Mouse (Mus musculus) embryonic facial prominence, embryonic 10.5 days (tissue): ENCODE measurements around the gene Akap13. TPM values are rescaled to one million over a fixed set of nuclear protein-coding genes. Genes with fewer than 3 reads are reported as not detected.
A peak's percentile ranks its signal among the peaks of the same experiment; 100 is the strongest.
"Not testable (repeated sequence)": the region's sequence is repeated elsewhere in the genome, so short reads cannot be mapped to it uniquely, and the experiment has no call there.

ENCODE experiments used
- DNase-seq: peaks from one replicate; pipeline ENCODE4 v3.0.0-alpha.2; 2017; ENCODE audit warnings: low spot score
- H3K27ac ChIP-seq: fragments of 300-500 bp; sonication (generic); replicated peaks from 2 replicates; pipeline ENCODE4 v1.5.1; 2016; ENCODE audit warnings: mild to moderate bottlenecking
- H3K27me3 ChIP-seq: fragments of 300-500 bp; sonication (generic); replicated peaks from 2 replicates; pipeline ENCODE4 v1.6.1; 2016; ENCODE audit warnings: low read depth, mild to moderate bottlenecking; ENCODE audit not compliant: poor library complexity, severe bottlenecking
- H3K36me3 ChIP-seq: fragments of 300-500 bp; sonication (generic); replicated peaks from 2 replicates; pipeline ENCODE4 v1.6.1; 2016; ENCODE audit warnings: mild to moderate bottlenecking, moderate library complexity
- H3K4me1 ChIP-seq: fragments of 300-500 bp; sonication (generic); 2 replicates; pipeline ENCODE4 v1.6.1; 2016
- H3K4me3 ChIP-seq: fragments of 300-500 bp; sonication (generic); 2 replicates; pipeline ENCODE4 v1.5.1; 2016; ENCODE audit warnings: mild to moderate bottlenecking, moderate library complexity
- H3K9me3 ChIP-seq: fragments of 300-500 bp; sonication (generic); 2 replicates; pipeline ENCODE4 v1.6.1; 2016; ENCODE audit warnings: mild to moderate bottlenecking
- WGBS: fragments of 180-500 bp; shearing (Covaris S2); methylation state at CpG from one replicate; pipeline ENCODE4 v1.1.7; 2016; 5-methylcytosine and 5-hydroxymethylcytosine counted together
- polyA plus RNA-seq: library from polyadenylated mRNA; unstranded; fragments of >200 nt; fragmentation: Nextera tagmentation; extraction: Ambion mirVana; gene quantifications from 2 replicates; pipeline ENCODE4 v1.2.1, GENCODE M21; 2016

Akap13 gene
- polyA plus RNA-seq, 1 experiment from 2014 or later: 37.6 TPM

- H3K4me1 ChIP-seq: peaks cover 12% of the 10 kb centered on the region
- not testable (repeated sequence) for H3K36me3 ChIP-seq, H3K4me3 ChIP-seq, H3K27me3 ChIP-seq, H3K27ac ChIP-seq, H3K9me3 ChIP-seq, DNase-seq
- 80% methylated on average over 5 of the region's 7 CpGs for WGBS
Measured at GRCm38 (mm10) chr7:75788069-75788800, 332.9 kb downstream of the Akap13 start.

GRCm38 (mm10) chr7:75788801-75789135, 333.4 kb downstream of the Akap13 start:
- 86% methylated on average over 3 of the region's 3 CpGs for WGBS
- not testable (repeated sequence) for H3K9me3 ChIP-seq, H3K27me3 ChIP-seq, H3K4me3 ChIP-seq, DNase-seq, H3K36me3 ChIP-seq, H3K27ac ChIP-seq
- H3K4me1 ChIP-seq: peaks cover 14% of the 10 kb centered on the region

GRCm38 (mm10) chr7:75789746-75790145, 334.4 kb downstream of the Akap13 start:
- Histone ChIP-seq H3K36me3 (no peaks in the 10 kb centered on the region), H3K9me3 (no peaks in the 10 kb centered on the region), H3K27me3 (no peaks in the 10 kb centered on the region), H3K27ac (no peak overlapping the region), H3K4me3 (no peak overlapping the region), H3K4me1 (peaks cover 20% of the 10 kb centered on the region)
- WGBS: 94% methylated on average over 6 of the region's 6 CpGs
- DNase-seq: no peak

GRCm38 (mm10) chr7:75791092-75791837, 335.9 kb downstream of the Akap13 start:
- peaks cover 22% of the 10 kb centered on the region for H3K4me1 ChIP-seq
- H3K27ac ChIP-seq, DNase-seq, H3K27me3 ChIP-seq, H3K36me3 ChIP-seq, H3K9me3 ChIP-seq, H3K4me3 ChIP-seq: not testable (repeated sequence)
- 85% methylated on average over 13 of the region's 13 CpGs for WGBS

GRCm38 (mm10) chr7:75793091-75793490, 337.8 kb downstream of the Akap13 start:
- no peaks in the 10 kb centered on the region for H3K9me3 ChIP-seq
- no peak overlapping the region for H3K27ac ChIP-seq
- WGBS: 52% methylated on average over 2 of the region's 2 CpGs

GRCm38 (mm10) chr7:75793654-75794335, 338.5 kb downstream of the Akap13 start:
- H3K27ac ChIP-seq: no peak overlapping the region
- H3K4me1 ChIP-seq: peaks cover 22% of the 10 kb centered on the region
- WGBS: 60% methylated on average over 3 of the region's 3 CpGs
- no peak for DNase-seq
- H3K27me3 ChIP-seq: no peaks in the 10 kb centered on the region
- no peak overlapping the region for H3K4me3 ChIP-seq
- H3K9me3 ChIP-seq: no peaks in the 10 kb centered on the region
- H3K36me3 ChIP-seq: no peaks in the 10 kb centered on the region

More at GRCm38 (mm10) chr7:75793091-75793490, 337.8 kb downstream of the Akap13 start:
- H3K4me1 ChIP-seq: peaks cover 22% of the 10 kb centered on the region
- H3K4me3 ChIP-seq: no peak overlapping the region
- DNase-seq: no peak
- H3K36me3 ChIP-seq: no peaks in the 10 kb centered on the region
- no peaks in the 10 kb centered on the region for H3K27me3 ChIP-seq

- 87% methylated on average over 8 of the region's 8 CpGs for WGBS
- Histone ChIP-seq H3K9me3 (no peaks in the 10 kb centered on the region), H3K4me1 (peaks cover 22% of the 10 kb centered on the region), H3K4me3 (no peak overlapping the region), H3K36me3 (no peaks in the 10 kb centered on the region), H3K27ac (no peak overlapping the region), H3K27me3 (no peaks in the 10 kb centered on the region)
- DNase-seq: no peak
Measured at GRCm38 (mm10) chr7:75795106-75795505, 339.8 kb downstream of the Akap13 start.

- peaks cover 22% of the 10 kb centered on the region for H3K4me1 ChIP-seq
- H3K36me3 ChIP-seq: no peaks in the 10 kb centered on the region
- DNase-seq: peak; percentile 36
- peak overlapping the region; percentile 24 for H3K27ac ChIP-seq
- H3K9me3 ChIP-seq: no peaks in the 10 kb centered on the region
- 33% methylated on average over 9 of the region's 9 CpGs for WGBS
- no peaks in the 10 kb centered on the region for H3K27me3 ChIP-seq
- no peak overlapping the region for H3K4me3 ChIP-seq
Measured at GRCm38 (mm10) chr7:75796474-75796873, 341.1 kb downstream of the Akap13 start.

- WGBS: 84% methylated on average over 4 of the region's 4 CpGs
- peaks cover 12% of the 10 kb centered on the region for H3K4me1 ChIP-seq
- H3K36me3 ChIP-seq: no peaks in the 10 kb centered on the region
- H3K27ac ChIP-seq: no peak overlapping the region
- no peaks in the 10 kb centered on the region for H3K9me3 ChIP-seq
- no peak for DNase-seq
- H3K4me3 ChIP-seq: no peak overlapping the region
- H3K27me3 ChIP-seq: no peaks in the 10 kb centered on the region
Measured at GRCm38 (mm10) chr7:75800530-75800929, 345.2 kb downstream of the Akap13 start.

GRCm38 (mm10) chr7:75801022-75801421, 345.7 kb downstream of the Akap13 start:
- WGBS: 92% methylated on average over 3 of the region's 3 CpGs
- Histone ChIP-seq H3K36me3 (no peaks in the 10 kb centered on the region), H3K27ac (no peak overlapping the region), H3K9me3 (no peaks in the 10 kb centered on the region), H3K27me3 (no peaks in the 10 kb centered on the region), H3K4me3 (no peak overlapping the region), H3K4me1 (peaks cover 8% of the 10 kb centered on the region)
- DNase-seq: no peak

GRCm38 (mm10) chr7:75801621-75802358, 346.5 kb downstream of the Akap13 start:
- no peaks in the 10 kb centered on the region for H3K27me3 ChIP-seq
- H3K36me3 ChIP-seq: no peaks in the 10 kb centered on the region
- WGBS: 85% methylated on average over 5 of the region's 5 CpGs
- H3K4me1 ChIP-seq: peaks cover 3% of the 10 kb centered on the region
- H3K4me3 ChIP-seq: no peak overlapping the region
- H3K27ac ChIP-seq: no peak overlapping the region
- no peaks in the 10 kb centered on the region for H3K9me3 ChIP-seq
- no peak for DNase-seq

GRCm38 (mm10) chr7:75802887-75803286, 347.6 kb downstream of the Akap13 start:
- peaks cover 4% of the 10 kb centered on the region for H3K4me1 ChIP-seq
- WGBS: 77% methylated on average over 3 of the region's 3 CpGs
- H3K9me3 ChIP-seq: no peaks in the 10 kb centered on the region
- H3K27me3 ChIP-seq: no peaks in the 10 kb centered on the region
- no peak overlapping the region for H3K27ac ChIP-seq
- no peak for DNase-seq
- no peak overlapping the region for H3K4me3 ChIP-seq
- H3K36me3 ChIP-seq: no peaks in the 10 kb centered on the region
